Mouse (Mus musculus) T-helper 2 cell (primary cell): ENCODE measurements around the gene Bcar1.

Experiments used
- in situ Hi-C: fragments of 300-600 bp; cut with MboI, MseI; formaldehyde crosslinking; loops from one replicate; pipeline ENCODE4 v1.15.1; 2025; ENCODE audit warnings: high pct_unique_total_duplicates

Bcar1 gene

DNA sequence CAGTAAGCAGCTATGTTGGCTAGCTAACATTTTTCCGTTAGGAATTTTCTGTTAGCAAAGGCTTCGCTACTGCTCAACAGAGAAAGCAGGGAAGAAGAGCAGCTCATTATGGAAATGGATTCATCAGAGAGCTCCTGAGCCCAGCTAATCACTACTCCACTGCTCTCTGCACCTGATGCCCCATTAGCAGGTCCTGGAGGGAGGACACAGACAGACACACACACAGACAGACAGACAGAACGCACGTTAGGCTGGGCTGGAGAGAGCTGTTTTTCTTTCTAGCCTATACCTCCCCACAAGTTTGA lies 26.2 kb downstream of the Bcar1 start:
- in situ Hi-C loops: no loop called here

DNA sequence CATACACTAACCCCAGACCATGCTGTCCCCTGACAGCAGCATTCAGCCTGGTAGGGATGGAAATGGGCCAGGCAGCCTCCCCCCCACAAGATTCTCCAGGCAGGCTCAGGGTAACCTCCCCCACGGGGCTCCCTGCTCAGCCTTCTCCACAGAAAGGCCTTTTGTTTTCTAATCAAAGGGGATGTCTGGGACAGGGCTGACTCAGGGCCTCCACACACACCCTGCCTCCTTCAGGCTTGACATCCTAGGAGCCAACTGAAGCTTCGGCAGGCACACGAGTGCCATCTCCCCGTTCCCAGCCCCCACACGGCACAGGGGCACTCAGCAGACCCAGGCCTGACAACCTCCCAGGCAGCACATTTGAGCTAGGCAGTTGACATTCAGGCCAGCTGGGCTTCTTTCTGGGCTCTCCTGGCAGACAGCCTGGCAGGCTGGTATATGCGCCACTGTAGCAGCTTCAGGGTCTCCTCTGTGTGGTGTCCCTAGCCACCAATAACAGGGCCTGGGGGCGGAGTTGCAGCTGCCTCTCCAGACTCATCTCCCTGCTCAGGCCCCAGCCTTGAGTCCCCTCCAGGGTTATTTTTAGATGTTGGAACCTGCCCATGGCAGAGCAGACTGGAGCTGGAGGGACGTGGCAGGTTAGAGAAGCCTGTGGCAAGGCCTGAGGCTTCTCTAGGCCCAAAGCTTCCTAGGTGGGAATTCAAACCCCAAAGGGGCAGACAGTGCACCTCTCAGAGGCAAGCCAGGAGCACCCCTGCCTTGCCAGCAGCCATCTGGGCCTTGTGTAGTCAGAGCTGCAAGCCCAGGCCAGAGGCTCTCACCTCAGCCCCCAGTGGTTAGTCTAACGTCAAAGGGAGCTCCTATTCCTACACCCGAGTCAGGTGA lies 26.8 kb downstream of the Bcar1 start:
- in situ Hi-C loops: no loop called here

DNA sequence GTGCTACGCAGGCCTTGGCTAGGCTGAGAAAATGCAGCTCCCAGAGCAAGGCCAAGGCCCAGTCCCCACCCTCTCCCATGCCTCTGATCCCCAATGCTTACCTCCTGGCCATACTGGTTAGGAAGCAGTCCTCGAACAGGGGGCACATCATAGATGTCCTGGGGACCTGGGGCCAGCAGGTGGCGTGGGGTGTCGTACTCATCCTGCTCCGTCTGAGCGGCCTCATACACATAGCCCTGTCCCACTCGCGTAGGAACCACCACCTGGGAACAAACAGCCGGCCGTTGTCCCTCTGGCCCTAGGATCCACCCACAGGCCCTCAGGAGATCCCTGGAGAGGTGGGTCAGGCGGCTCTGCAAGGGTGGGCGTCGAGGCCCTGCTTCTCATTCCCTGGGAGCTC lies 28.1 kb downstream of the Bcar1 start:
- in situ Hi-C loops: no loop called here

DNA sequence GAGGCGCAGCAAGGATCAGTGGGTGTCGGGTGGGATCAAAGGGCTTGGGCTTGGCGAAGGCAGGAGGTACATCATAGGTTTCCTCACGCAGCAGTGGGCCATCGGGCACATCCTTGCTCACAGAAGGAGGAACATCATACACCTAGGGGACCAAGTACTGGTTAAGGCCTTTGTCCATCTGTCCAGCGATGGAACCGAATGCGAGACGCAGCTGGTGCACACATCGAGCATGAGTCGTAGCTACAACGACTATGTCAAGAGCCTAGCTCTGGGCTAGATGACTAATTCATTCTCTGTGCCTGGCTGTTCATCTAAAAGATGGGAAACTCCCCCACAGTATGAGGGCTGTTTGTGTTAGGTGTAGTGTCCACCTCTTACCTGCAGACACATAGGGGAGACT lies 29.3 kb downstream of the Bcar1 start:
- in situ Hi-C loops: no loop called here

DNA sequence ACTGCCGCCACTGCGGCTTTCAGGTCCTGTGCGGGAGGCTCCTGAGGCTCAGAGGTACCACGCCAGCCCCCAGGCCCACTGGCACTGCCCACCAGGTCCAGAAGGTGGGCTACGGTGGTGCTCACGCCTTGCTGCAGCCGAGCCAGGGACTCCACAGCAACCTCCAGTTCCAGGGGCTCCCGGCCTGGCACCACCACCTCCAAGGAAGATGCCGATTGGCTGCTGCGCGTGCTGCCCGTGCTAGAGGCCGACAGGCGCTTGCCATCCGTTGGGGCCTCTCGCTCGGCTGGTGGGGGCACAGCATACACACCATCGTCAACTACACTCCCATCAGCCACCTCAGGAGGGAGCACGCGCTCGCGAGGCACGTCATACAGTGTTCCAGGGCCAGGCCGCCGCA lies 29.8 kb downstream of the Bcar1 start:
- in situ Hi-C loops: no loop called here

DNA sequence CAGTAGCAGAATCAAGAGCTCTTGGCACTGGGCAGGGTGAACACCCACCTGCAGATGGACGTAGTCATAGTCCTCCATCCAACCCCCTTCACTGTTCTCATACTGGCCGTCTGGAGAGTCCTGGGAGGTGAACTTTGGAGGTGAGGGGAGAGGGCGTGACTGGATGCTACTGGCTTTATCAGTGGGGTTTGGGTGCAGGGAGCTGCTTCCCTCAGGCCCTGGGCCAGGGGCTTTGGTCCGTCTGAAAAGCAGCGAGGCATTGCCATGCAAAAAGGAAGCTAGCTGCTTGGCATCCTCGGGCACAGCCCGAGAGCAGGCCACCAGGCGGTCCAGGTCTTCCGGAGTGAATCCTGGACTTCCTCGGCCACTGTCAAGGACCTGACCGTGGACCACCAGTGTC lies 30.3 kb downstream of the Bcar1 start:
- in situ Hi-C loops: no loop called here

DNA sequence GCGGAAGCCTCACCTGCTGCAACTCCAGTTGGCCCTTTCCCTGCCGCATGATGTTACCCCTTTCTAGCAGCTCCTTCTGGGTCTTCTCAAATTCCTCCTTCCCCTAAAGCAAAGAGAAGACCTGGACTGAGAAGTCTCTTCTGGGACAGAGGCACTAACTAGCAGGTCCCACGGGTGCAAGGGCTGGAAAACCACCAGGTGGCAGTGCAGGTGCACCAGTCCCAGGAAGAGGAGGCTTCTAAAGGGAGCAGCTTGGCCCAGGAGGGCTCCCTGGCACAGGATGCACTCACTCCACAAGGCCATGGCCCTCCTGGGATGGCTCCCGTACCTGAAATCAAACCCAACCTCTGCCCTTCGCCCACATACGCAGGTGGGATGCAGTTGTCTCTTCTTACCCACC lies 31.0 kb downstream of the Bcar1 start:
- in situ Hi-C loops: no loop called here

DNA sequence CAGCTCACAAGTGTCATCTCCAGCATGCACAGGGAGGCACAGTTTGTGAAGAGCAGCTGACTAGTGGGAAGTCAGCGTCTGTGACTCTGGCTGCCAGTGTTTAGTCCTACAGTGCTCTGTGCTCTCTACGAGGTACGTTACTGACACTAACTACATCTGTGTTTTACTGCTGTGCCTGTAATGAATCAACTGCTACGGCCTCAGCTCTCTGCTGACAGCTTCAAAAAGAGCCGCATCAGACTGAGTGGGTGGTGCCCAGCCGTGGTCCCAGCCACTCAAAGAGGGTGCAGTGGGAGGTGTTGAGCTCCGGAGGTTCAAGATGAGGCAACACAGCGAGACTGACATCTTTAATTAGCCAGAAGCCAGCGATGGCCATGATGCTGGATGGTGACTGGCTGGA lies 31.5 kb downstream of the Bcar1 start:
- in situ Hi-C loops: no loop called here

DNA sequence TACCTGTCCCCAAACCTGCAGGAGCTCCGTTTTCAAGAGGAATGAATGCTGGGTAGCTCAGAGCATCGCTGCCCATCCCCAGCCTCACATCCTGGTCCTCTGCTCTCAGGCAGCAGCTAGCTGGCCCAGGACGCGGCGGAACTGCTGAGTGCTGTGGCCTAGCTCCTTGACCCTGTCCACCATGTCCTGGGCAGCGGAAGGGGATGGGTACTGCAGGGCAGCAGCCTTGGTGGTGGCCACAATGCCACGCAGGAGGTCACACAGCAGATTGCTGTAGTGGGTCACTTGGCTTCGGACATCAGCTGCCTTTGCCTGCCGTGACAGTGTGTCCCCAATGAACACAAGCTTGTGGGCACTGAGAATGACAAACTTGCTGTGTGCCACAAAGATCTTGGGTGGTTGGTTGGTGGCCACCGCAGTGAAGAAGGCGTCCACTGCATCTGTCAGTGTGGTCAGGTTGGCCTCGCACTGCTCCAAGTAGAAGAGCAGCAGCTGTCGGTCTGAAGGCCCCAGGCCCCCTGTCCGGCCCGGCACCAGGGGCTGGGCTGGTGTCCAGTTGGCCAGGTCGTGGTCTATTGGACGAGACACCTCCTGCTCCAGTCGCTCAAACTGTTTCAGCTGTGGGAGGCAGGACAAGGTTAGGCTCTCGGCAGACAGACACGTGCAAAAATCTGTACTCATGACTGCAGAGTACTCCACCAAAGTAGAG lies 32.7 kb downstream of the Bcar1 start:
- in situ Hi-C loops: no loop called here

DNA sequence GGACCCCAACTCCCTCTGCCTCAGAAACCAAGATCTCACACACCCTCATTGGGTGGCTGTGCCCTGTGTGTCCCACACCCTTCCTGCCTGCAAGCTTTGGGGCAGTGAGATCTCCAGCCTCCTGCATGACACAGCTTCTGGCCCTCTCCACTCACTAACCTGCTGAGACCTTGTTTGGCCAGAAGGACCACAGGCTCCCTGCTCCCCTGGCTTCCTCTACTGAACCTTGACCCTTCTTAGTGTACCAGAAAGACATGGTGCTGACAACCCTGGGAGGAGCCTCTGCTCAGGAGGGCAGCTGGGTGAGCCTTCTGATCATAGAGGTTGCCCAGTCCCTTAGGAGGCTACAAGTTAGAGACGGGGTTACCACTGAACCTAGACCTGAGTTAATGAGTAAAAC lies 34.4 kb downstream of the Bcar1 start:
- in situ Hi-C loops: no loop called here

DNA sequence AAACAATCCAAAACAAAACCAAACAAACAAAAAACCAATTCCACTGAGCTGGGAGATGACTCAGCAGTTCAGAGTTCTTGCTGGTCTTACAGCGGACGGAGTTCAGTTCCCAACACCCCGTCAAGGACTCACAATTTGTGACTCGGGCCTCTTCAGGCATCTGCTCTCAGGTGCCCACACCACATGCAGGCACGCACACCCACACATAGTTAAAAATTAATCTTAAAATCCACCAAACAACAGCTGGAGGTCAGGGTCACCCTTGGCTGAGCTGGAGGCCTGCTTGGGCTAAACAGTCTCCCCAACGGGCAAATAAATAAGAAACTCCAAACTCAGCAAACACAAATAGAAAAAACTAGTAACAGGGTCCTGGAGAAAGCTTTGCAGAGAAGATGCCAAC lies 35.3 kb downstream of the Bcar1 start:
- in situ Hi-C loops: no loop called here

DNA sequence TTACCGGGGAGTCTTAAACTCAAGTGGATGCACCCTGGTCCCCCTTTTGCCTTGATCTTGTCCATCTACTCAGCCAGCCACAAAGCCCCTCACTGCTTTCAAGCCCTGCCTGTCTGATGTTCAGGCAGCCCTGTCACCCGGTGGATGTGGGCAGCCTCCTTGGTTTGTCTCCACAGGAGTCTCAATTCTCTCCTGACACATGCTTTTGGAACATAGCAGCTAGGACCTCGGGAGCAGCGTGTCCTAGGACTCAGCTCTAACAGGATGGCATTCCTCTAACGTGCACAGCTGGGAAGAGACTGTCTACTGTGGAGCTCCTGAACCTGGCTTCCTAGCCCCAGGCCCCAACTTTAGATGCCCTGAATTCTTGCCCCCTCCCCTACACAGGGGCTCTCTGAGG lies 37.9 kb downstream of the Bcar1 start:
- in situ Hi-C loops: no loop called here

DNA sequence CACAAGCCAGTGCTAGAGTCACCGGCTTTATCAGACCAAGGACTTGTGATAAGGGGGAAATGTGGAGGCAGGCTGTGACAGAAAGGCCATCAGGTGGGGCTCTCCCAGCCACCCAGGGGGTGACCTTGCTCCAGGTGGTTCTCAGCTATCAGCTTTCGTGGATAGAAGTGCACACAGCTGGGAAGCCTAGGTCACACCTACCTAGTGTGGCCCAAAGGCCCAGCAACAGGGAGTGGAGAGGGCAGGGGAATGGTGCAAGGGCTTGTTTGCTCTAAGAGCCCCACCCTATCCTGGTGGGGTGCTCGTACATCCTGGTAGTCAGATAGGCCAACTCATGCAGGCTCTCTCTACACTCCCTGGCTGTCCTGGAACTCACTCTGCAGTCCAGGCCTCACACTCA lies 38.4 kb downstream of the Bcar1 start:
- in situ Hi-C loops: no loop called here

DNA sequence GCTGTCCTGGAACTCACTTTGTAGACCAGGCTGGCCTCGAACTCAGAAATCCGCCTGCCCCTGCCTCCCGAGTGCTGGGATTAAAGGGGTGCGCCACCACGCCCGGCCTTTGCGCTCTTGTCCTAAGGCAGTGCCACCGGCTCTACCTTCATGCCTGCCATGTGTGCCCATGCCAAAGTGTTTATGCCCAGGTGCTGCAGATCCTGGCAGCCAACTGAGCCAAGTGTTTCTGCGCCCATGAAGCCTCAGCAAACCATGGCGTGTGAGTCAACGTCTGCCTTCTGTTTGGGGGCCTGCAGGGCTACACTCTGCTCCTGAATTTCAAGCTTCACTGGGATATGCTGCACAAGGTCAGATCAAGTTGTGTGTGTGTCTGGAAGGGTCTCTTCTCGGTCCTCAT lies 39.0 kb downstream of the Bcar1 start:
- in situ Hi-C loops: no loop called here

DNA sequence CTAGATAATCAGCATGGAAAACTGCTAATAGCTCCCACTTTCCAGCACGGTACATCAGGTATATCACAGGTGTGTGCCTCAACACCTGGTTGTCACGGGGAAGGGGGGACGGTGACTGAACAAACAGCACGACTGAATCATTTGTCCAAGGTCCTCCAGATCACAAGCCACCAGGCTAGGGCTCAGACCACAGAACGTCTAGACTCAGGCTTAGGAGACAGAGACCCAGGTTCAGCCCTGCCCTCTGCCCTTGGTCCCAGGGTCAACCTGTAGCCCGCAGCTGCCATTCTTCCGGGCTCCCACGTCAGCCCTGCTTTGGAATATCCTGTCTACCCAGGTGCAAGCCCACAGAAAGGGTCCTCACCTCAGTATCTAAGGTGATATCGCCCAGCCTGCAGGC lies 42.2 kb downstream of the Bcar1 start:
- in situ Hi-C loops: no loop called here

DNA sequence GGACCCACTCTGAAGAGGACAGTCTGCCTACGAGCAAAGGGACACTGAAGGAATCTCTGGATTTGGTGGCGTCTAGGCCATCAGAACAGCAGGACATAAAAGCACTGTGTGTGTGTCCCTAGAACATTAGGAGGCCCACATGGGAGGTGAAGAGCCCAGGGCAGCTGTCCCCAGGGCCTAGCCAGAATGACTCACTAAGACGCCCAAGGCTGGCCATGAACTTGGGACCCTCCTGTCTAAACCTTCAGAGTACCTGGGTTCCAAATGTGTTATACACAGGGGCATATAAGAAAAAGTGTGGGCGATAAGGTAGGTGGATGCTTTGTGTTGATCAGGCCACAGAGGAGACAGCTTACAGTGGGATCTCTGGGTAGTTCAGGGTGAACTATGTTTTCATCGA lies 42.9 kb downstream of the Bcar1 start:
- in situ Hi-C loops: no loop called here

DNA sequence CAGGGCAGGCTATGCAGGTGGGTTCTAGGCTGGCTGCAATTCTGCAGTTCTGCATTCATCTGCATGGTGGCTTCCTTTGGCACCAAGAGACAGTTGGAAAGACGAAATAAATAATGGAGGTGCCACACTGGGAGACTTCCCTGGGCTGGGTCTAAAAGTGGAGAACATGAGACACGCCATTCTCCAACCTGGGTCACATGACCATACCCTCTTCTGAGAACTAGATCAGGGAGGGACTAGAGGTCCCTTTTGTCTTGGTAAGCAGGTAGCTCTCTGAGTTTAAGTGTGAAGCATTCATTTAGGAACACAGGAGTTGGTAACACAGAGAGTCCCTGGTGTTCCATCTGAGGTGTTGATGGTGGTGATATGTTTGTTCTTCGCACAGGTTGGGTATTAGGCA lies 43.4 kb downstream of the Bcar1 start:
- in situ Hi-C loops: no loop called here

DNA sequence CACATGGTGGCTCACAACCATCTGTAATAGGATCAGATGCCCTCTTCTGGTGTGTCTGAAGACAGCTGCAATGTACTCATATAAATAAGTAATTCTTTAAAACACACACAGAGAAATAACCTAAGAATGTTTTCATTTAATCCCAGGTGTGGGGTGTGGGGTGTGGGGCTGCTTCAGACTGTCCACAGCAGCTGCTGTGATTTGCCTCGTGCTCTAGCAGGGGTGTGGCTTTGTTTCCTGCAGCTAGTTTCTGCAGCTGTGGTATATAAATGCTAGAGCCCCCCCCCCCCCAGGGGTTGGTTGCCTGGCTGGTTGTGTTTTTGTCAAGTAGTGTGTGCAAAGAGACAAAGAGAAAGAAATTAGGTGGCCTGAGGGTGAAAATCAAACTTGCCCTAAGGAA lies 44.6 kb downstream of the Bcar1 start:
- in situ Hi-C loops: loop anchor here (10.0 kb wide), 1 partner anchor 136 kb away; no protein-coding TSS in a partner anchor

DNA sequence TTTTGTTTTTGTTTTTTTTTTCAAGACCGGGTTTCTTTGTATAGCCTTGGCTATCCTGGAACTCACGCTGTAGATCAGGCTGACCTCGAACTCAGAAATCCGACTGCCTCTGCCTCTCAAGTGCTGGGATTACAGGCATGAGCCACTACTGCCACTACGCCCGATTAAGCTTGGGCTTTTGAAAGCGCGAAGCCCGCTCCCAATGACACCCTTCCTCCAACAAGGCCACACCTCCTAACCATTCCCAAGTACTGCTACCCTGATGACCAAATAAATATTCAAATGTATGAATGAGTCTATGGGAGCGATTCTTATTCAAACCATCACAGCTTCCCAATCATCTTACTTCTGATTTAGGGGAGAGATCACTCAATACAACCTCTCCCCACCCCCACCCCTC lies 46.0 kb downstream of the Bcar1 start:
- in situ Hi-C loops: loop anchor here (10.0 kb wide), 1 partner anchor 137 kb away; no protein-coding TSS in a partner anchor

DNA sequence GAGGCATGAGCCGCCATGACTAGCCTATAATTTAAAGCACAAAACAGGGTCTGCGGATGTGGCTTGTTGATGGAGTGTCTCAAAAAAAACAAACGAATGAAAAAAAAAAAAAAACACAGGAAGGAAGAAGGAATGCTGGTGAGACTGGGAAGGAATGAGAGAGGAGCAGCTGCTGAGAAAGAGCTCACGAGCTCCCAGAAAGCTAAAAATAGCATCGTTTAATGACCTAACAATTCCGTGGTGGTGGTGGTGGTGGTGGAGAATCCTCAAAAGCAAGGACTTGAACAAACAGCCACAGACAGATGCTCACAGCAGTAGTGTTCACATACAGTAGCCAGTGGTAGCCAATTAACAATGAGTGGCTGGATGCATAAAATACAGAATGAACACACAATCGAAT lies 48.2 kb downstream of the Bcar1 start:
- in situ Hi-C loops: loop anchor here (10.0 kb wide), 1 partner anchor 139 kb away; no protein-coding TSS in a partner anchor

DNA sequence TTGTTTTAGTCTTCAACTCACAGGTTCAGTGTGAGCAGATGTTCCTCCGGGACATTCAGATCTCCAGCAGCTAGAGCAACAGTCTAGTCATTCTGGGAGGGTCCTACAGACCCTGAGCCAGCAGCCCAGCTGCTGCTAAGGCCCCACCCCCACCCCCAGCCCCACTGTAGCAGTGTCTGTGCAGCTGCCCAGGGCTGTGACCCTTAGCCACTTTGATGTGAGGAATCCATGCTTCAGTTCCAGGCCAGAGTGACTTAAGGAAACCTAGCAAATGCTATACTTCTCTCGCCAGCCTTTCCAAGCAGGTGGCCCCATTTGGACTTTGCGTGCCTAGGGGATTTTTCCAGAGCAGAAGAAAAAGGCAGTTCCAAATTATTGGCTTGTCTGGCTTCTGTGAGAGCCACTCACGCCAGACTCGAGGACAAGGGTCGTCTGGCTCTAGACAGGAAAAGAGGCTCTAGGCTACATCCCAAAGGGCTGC lies 50.3 kb downstream of the Bcar1 start:
- in situ Hi-C loops: loop anchor here (10.0 kb wide), 1 partner anchor 142 kb away; no protein-coding TSS in a partner anchor

DNA sequence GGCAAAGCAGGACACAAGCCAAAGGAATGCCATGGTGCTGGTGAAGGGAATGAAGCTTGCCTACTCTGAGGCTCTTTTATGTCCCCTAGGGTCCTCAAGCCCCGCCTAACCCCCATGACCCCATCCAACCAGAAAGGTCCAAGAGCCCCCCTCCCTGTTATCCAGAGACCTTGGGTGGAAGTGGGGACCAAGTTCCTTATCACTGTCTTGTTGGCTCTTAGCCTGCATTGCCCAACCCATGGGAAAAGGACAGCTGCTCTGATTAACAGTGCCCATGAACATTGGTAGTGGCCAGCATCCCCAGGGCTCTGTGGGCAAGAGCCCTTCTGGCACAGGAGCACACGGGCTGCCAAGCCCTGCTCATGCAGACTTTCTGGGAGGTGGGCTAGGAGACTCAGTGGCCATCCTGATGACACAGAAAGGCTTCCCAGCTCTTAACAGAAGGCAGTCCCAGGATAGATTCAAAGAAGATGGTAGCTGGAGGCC lies 52.6 kb downstream of the Bcar1 start, which contains the start of gene Ctrb1:
Gene Ctrb1 (minus strand): TSS at position 51 of the 486 bp plus-strand sequence.
- in situ Hi-C loops: loop anchor here (10.0 kb wide), 1 partner anchor 144 kb away; no protein-coding TSS in a partner anchor

DNA sequence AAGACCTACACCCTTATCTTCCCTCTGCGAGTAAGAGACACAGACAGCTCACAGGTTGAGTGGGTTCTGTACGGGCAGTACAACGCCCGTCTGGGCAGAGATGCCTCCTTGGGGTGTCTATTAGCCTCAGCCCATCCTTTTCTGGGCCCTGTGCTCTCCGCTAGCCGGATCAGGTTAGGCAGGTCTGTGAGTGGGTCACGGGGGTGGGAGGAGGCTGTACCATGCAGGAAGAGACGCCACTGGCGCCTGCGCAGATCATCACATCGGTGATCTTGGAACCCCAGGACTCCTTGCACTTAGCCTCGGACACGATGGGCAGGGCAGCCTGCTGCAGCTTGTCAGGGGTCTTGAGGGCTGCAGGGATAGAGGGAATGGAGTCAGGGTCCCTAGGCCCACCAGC lies 56.7 kb downstream of the Bcar1 start:
- in situ Hi-C loops: no loop called here
